Mouse (Mus musculus): ENCODE data around the gene Zbtb40.

The Zbtb40 gene

GRCm38 (mm10) chr4:137048550-137049032 is at the start of gene Zbtb40:
Gene Zbtb40, minus strand, starts transcription at chr4:137048801.
- peak; percentile 94 for DNase-seq (ENCODE audit: low read depth)

- DNase-seq (ENCODE audit: low read depth) = no peak
Measured at GRCm38 (mm10) chr4:137097984-137098327, 49.4 kb upstream of the Zbtb40 start.

DNA sequence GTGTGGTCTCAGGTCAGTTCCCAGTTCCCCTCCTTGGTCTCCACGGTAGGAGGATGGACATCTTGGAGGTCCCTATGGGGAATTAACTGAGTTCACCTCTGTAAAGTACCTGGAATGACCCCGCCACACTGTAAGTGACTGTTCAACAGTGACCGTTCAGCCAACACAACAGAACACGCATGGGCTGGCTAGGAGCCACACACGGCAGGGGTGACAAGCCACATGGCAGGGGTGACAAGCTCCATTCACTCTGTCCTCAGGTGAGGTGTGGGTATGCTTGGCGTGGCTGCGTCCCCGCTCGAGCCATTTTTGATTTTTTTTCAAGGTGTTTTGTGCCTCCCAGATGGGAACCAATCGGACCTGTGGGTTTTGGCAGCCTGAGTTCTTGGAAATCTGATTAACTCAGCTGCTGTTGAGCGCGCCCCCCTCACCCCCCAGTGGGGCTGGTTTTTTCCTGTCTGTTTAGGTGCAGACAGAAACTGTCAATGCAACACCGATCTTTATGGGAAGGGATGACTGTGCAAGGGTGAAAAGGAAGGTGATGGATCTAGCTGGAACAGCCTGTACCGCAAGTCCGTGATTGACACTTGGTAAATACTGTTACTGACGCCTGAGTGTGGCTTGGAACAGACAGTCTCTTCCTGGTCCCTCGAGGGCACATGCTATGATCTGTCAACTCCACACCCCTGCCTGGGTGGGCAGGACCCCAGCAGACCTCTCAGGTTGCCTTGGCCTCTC is 48.8 kb upstream of the Zbtb40 start:
- DNase-seq (ENCODE audit: low read depth) = no peak

- DNase-seq (ENCODE audit: low read depth) = no peak
Measured at GRCm38 (mm10) chr4:137096353-137096752, 47.8 kb upstream of the Zbtb40 start.

DNA sequence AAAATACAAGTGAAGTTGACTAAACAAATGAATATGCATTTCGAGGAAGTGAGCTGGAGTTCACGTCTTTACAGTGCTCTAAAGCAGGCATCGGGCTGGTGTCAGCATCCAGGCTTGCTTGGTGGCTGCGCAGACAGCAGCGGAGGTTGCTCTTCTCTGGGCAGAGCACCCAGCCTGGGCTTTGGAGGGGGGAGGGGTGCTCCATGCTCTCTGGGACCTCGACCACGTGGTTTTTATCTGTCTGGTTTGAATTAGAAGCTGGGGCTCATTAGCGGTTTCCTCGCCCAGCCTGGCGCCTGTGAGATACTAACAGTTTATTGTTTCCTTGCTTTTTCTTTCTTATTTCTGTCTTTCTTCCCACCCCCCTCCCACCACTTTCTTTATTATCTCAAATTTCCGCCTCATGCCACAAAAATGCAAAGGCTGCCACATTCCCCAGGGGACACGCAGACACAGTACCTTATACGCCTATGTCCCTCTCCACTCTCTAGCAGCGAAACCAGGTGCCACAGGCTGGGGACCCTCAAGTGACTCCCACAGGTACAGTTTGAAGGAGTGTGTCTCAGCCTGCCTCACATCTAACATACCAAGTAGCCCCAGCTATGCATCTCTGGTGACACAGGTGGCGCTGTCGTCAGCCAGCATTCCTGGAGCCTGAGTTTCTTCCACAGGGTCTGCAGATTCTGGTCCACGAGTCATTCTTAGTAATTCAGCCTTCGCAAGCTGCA is 36.6 kb upstream of the Zbtb40 start:
- DNase-seq (ENCODE audit: low read depth) = no peak

GRCm38 (mm10) chr4:137082866-137083265 is 34.3 kb upstream of the Zbtb40 start:
- DNase-seq (ENCODE audit: low read depth) = no peak

DNA sequence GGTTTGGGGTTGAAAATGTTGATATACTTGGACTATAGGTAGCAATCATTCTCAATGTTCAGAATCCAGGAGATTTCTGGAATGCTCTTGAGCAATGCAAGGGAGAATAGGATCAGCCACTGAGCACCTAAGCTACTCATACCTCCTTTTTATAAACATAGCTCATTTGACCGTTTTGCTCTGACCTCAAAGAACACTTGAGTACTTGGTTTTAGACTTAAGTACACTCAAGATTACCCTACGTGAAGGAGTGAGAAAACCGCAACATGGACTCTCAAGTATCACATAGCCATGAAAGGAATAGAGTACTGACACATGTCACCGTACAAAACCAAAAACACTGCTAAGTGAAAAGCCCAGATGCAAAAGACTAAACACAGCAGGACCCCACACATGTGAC is 32.8 kb upstream of the Zbtb40 start:
- no peak for DNase-seq (ENCODE audit: low read depth)

DNA sequence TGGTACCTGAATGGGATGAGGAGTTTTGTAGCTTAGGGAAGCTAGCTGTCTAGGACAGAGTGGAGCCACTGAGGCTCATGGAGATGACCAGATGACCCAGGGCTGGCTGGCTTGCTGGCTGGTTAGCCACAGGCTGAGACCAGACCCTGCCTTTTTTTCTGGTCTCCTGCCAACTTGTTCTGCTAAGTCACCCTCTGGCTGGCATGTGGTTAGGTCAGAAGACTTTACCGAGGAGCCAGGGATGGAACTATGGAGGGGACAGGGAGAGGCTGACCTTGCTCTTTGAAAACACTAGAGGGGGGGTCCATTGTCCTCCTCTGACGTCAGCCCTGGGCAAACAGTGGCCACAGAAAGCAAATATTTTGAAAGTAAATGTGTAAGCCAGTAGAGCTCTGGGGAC is 28.6 kb upstream of the Zbtb40 start:
- DNase-seq (ENCODE audit: low read depth) = no peak

DNA sequence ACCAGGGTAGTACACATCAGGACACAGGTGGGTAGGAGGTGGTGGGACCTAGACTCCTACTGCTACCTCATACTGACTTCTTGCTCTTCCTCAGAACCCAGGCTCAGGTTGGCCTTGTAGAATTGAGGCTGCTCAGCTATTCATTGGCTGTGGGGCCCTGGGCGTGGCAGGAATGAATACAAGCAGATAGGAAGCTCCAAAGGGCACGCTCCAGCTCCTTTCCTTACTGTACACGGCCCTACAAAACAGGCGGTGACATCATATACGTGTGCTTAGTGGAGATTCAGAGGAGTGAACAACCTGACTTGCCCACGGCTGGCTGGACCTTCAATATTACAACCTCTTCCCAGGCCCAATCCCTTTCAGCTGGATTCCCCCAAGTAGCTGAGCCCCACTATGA is 22.6 kb upstream of the Zbtb40 start:
- no peak for DNase-seq (ENCODE audit: low read depth)

DNA sequence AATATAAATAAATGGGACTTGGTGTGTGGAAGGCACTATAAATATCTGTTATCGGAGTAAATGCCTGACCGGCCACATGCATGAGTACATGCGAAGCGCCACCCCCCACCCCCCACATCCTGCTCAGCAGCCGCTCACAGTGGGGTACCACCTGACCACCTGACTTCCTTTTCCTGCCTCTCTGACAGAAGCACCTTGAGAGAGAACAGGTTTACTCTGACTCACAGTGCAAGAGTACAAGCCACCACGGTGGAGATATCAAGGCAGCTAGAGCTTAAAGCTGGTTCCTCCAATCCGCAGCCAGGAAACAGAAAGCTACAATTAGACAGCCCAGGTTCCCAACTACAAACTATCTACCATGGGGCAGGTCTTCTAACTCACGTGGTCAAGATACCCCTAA is 19.9 kb upstream of the Zbtb40 start:
- peak; percentile 42 for DNase-seq (ENCODE audit: low read depth)

DNA sequence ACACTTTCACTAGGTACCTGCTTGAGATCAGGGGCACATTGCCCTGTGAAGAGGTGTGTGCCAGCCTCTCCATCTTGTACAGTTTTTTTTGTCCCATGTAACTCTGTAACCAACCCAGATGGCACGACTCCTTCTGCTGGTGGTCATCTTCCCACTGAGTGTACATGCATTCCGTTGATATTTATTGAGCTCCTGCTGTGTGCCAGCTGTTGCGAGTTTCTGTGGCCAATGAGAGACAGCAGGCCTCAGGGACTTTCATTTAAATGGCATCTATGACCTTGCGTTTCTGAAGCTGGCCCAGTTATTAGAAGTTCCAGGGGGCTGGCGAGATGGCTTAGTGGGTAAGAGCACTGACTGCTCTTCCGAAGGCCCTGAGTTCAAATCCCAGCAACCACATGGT is 17.2 kb upstream of the Zbtb40 start:
- DNase-seq (ENCODE audit: low read depth) = no peak

DNA sequence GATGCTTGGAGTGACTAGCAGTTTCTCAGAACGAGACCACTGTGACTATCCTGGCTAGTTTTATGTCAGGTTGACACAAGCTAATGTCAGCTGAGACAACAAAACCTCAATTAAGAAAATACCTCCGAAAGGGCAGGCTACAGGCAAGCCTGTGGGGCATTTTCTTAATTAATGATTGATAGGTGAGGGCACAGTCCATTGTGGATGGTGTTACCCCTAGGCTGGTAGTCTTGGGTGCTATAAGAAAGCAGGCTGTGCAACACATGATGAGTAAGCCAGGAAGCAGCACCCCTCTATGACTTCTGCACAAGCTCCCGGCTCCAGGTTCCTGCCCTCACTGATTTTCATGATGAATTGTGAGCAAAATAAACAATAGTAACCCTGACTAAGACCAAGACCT is 6.3 kb upstream of the Zbtb40 start:
- no peak for DNase-seq (ENCODE audit: low read depth)

DNA sequence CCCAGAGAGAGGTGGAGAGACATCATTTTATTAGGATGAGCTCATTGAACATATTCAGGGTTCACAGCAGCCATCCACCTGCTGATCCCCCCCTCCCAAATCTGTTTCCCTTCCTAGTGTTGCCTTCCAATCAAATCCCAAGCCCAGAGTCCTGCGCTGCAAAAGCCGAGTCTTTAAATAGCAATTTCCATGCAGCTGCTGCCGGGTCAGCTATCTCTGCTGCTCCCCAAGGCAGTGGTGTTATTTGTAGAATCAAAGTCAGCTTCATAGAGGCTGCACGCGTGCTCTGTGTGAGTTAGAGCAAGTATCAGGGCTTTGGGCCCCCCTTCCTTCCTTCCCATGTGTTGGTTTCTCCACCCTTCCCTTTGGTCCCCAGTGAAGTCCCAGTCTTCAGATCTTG is 5.2 kb upstream of the Zbtb40 start:
- DNase-seq (ENCODE audit: low read depth) = no peak

DNA sequence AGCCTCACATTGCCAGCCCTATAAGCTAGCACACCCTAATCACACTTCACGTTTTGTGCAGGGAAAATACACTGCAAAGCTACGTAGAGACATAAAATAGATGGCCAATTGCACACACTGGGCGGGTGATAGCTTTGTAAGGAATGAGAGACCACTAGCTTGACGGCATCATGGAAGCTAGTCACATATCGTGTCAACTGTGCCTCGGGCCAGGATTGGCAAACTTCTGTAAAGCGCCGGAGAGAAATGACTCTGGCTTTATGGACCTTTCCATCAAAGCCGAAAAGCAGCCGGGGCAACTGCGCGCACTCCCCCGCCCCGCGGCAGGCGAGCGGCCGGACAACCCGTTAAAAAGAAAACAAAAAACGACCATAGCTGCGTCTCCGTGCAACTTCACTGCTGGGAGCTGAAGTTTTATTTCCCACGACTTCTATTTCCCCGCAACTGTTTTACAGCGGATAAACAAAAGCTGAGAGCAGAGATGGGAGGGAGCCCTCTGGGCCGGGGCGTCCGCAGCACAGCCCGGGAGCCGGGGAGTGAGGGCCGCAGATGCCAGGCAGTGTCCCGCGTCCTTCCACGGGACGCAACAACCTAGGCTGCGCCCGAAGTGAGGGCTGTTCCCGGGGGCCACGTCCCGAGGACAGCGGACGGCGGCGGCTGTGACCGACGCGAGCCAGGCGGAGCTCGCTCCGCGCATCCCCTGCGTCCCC is 606 bp downstream of the Zbtb40 start:
- peak; percentile 61 for DNase-seq (ENCODE audit: low read depth)

DNA sequence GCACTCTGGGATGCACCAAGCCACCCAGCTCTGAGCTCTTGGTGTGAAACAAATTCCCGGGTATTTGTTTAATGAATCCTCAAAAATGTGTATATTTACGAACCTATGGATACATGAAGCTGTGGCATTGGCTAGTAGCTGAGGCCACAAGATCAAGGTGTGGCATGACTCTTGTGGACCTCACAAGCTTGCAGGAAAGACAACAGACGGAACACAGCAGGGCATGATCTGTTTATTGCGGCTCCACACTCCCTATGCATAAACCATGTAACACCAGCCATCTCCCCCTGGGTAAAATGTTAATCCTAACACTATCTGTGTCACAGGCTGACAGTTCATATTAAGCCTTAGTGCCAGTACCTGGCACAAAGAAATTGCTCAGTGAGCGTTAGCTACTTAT is 2.5 kb downstream of the Zbtb40 start:
- DNase-seq (ENCODE audit: low read depth) = no peak

- DNase-seq (ENCODE audit: low read depth) = no peak
Measured at GRCm38 (mm10) chr4:137044516-137044915, 4.1 kb downstream of the Zbtb40 start.

GRCm38 (mm10) chr4:137043799-137044198 is 4.8 kb downstream of the Zbtb40 start:
- no peak for DNase-seq (ENCODE audit: low read depth)

DNA sequence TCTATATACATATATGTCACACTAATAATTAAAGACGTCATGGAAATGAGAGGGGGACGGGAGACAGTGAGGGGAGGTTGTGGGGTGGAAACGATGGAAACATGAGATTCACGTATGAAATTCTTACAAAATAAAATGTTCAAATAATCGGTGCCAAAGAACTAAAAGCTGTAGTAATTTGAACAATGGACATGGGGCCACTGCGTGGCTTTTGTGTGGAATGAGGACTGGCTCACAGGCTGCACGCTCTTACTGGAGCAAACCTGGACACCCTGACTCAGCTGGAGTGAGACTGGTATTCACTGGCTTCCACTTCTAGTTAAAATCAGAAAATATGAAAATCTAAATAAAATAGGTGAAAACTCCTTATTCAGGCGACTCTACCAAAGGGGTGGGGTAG is 6.6 kb downstream of the Zbtb40 start:
- no peak for DNase-seq (ENCODE audit: low read depth)

DNA sequence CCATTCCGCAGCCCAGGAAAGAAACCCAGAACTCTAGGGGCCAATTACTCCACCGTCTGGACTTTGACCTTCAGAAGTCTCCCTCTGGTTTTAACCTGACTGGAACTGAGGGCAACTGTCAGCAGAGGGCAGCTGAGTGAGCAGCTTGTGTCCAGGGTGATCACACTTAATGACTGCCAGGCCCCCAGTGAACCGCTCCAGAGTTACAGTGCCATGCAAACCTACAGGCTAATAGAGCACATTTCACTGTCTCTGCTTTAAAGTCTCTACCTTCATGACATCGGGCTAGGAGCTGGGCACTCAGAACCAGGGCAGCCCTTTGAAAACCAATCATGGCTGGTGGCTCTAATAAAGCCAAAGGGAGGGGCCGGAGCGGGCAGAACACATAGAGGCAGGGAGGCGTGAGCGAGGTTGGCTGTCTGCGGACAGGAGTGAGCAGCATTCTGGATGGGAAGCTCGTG is 7.4 kb downstream of the Zbtb40 start:
- no peak for DNase-seq (ENCODE audit: low read depth)

- DNase-seq (ENCODE audit: low read depth) = no peak
Measured at GRCm38 (mm10) chr4:137039441-137039840, 9.2 kb downstream of the Zbtb40 start.

DNA sequence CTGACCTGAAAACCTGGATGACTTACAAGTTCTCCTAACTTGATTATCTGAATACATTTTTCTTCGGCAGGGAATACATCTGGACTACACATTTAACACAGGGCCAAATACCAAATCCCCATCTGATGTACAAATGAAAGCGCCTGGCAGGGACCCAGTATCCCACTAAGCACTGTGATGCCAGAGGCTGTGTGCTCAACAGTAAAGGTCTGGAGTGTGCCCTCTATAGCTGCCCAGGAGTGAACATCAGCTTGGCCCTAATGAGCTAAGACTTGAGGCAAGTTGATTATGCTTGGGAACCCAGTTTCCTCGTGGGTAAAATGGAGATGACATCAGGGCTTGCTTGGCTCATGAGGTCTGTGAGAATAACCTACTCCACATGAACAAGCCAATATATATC is 10.1 kb downstream of the Zbtb40 start:
- DNase-seq (ENCODE audit: low read depth) = no peak

DNA sequence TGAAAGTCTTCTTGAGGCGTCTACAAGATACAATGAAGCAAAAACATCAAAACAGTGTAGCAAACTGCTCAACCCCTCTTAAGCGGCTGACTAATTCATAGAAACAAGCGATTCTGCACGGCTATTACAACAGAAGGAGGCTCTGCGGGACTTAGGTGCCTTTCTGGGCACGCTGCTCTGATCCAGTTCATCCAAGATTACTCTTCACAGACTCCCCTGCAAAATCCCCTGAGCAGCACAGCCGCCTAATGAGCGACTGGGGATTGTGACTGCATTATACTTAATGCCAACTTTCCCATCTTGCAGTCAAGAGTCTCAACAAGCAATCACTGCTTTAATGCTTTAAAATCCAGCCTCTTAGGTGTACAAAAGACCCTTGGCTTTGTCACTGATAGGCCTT is 10.5 kb downstream of the Zbtb40 start:
- no peak for DNase-seq (ENCODE audit: low read depth)
